Mouse (Mus musculus): ENCODE measurements around the gene Arxes2. TPM values are rescaled to one million over a fixed set of nuclear protein-coding genes. Genes with fewer than 3 reads are reported as not detected.
"Not testable (repeated sequence)": the region's sequence is repeated elsewhere in the genome, so short reads cannot be mapped to it uniquely, and the experiment has no call there.

The Arxes2 gene
- total RNA-seq, 1 experiment from 2014 or later = not detected

DNA sequence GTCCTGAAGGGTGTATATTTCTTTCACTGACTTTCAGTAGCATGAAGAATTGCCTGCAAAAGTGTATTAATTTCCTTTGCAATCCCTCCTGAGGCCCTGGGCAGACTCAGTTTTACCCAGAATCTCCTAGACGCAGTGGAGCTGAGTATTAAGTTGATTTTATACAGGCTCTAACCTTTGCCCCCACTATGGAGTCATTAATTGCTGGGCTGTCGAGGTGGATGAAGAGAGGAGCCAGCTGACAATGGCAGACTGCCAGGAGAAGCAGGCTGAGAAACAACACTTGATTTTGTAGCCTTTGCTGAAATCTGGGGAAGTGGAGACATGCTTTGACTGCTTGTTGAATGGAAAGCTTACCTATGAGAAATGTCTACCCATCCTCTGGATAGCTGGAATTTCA, 20.8 kb downstream of the Arxes2 start:
- no peak for ATAC-seq (replicated peaks; ENCODE audit: insufficient number of reproducible peaks, low FRiP score, low TSS enrichment, poor library complexity, severe bottlenecking)

DNA sequence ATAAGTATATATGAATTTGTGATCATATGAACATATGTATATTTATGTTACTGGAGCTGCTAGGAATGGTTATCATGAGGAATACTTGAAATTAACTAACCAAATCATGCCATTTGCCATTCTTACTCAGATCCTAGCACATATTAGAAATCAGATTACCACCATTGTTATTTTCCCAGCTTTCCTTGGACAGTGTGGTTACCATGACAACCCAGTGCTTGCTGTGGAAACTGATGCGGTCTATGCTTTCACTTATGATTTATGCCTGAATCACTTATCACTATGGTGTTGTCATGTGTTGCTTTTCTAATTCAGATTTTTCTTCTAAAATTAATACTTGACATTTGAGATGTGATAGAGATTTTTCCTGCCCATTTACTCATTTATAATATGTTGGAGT, 36.7 kb downstream of the Arxes2 start:
- no peak for ATAC-seq (replicated peaks; ENCODE audit: insufficient number of reproducible peaks, low FRiP score, low TSS enrichment, poor library complexity, severe bottlenecking)

DNA sequence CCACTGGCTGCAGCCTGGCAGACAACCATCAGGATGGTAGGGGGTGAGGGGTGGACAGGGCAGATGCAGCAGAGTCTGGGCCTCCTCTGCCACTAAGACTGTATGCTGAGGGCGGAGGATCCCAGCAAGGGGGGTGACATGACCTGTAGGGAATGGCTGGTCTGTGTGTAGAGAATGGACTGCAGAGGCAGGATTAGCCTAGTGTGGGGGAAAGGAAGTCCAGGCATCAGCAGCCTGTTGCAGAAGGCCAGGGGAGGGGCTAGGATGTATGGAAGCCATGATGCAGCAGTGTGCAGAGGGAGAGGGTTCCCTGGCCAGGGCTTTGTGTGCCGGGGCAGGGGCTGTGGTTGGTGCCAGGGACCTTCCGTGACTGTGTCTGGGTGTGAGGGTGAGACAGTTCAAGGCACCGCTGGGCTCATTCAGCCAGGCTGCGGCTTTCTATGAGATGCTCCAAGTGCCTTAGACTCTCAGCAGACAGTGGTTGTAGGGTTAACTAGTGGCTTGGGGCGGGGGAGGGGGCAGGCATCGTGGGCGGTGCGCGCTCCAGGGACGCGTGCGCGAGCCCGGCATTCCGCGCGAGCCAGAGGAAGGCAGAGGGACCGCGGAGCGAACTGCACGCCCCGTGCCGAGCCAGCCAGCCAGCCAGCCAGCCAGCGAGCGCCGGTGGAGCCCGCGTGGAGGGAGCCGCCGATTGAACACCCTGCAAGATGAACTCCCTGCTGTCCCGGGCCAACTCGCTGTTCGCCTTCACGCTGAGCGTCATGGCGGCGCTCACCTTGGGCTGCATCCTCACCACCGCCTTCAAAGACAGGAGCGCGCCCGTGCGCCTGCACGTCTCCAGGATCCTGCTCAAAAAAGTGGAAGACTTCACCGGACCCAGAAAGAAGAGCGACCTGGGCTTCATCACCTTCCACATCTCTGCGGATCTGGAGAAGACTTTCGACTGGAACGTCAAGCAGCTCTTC, 39.5 kb downstream of the Arxes2 start, which contains the start of gene Arxes1:
Gene Arxes1 (plus strand): TSS at position 569 of the 965 bp plus-strand sequence.
- ATAC-seq (replicated peaks; ENCODE audit: insufficient number of reproducible peaks, low FRiP score, low TSS enrichment, poor library complexity, severe bottlenecking) = not testable (repeated sequence)

DNA sequence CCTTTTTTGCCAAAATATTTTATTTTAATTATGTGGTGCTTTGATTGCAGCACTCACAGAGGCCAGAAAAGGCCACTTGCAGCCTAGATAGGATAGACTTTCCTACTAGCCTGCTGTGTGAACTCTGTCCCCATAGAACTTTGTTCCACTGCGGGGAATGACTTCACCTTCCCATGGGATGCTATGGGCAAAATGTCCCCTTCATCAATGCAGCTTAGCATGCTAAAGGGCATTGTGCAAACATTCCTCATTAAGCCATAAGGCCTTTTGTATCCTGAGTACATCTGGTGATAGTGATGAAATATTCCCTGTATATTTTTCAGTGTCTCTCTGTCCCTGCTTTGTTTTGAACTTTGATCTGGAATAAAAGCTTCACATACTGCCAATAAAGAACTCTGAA, 50.1 kb downstream of the Arxes2 start:
- no peak for ATAC-seq (replicated peaks; ENCODE audit: insufficient number of reproducible peaks, low FRiP score, low TSS enrichment, poor library complexity, severe bottlenecking)

Other genes with a start within 250 kb of the Arxes2 start
- 3.0 to 4.0 TPM (median 3.3 TPM) in 3 replicates for gene Bhlhb9, start 196.2 kb upstream of the Arxes2 start, total RNA-seq (2017)
- 0.32 TPM in 1 of 3 replicates, not detected in the others for gene Gprasp2, start 154.8 kb upstream of the Arxes2 start, total RNA-seq (2017)
- gene Arxes1, start 39.5 kb downstream of the Arxes2 start, total RNA-seq (2017) = not detected in 3 replicates
- not detected in 3 replicates for gene Bex2, start 74.4 kb downstream of the Arxes2 start, total RNA-seq (2017)
- not detected in 3 replicates for gene Nxf3, start 91.4 kb downstream of the Arxes2 start, total RNA-seq (2017)
- gene Bex4, start 145.2 kb downstream of the Arxes2 start, total RNA-seq (2017) = not detected in 3 replicates
- gene Tceal8, start 178.5 kb downstream of the Arxes2 start, total RNA-seq (2017) = 6.5 to 17.3 TPM (median 15.9 TPM) in 3 replicates
- gene Tceal5, start 210.1 kb downstream of the Arxes2 start, total RNA-seq (2017) = not detected in 3 replicates
- gene Tceal7, start 221.0 kb downstream of the Arxes2 start, total RNA-seq (2017) = not detected in 3 replicates
- not detected in 3 replicates for gene Bex1, start 221.7 kb downstream of the Arxes2 start, total RNA-seq (2017)

Measured in monocyte, adult 5-6 weeks (primary cell).